ENCODE assay signal across 8 mouse cellular contexts in genomic region chr9:14614931-14615880, GRCm38 (mm10). TPM values are rescaled to one million over a fixed set of nuclear protein-coding genes. Genes with fewer than 3 reads are reported as not detected.
DNase-seq lines count a peak whose midpoint lies in the region; ATAC-seq and TF ChIP-seq lines count a peak whose summit lies in the region.

No protein-coding gene starts in this region.

- peak overlapping the region; percentile 80 for H3K4me2 ChIP-seq in forebrain, embryonic 11.5 days (ENCODE audit: low read depth, low read length, severe bottlenecking)
- peak overlapping the region; percentile 84 for H3K4me2 ChIP-seq in limb, embryonic 14.5 days (replicated peaks; ENCODE audit: low read depth, low read length, severe bottlenecking)
- H3K4me2 ChIP-seq in midbrain, embryonic 16.5 days (ENCODE audit: low read length), result peak overlapping the region; percentile 63

- H3K27ac ChIP-seq in forebrain, embryonic 11.5 days (ENCODE audit: low read depth, low read length), result peak overlapping the region; percentile 68
- peak overlapping the region; percentile 96 for H3K27ac ChIP-seq in limb, embryonic 14.5 days (replicated peaks; ENCODE audit: low read depth, low read length)
- H3K27ac ChIP-seq in midbrain, embryonic 16.5 days (ENCODE audit: low read length), result peak overlapping the region; percentile 71

- ATAC-seq in forebrain, embryonic 11.5 days (replicated peaks; ENCODE audit: low FRiP score), result peak; percentile 89
- peak; percentile 81 for ATAC-seq in limb, embryonic 14.5 days (ENCODE audit: low FRiP score, low read depth)
- ATAC-seq in midbrain, embryonic 16.5 days, result peak; percentile 75
- ATAC-seq in inflammation-experienced regulatory T-cells, adult 6 months, result no peak

- DNase-seq in cerebellum, postnatal 10 days, result peak; percentile 62 to 65
- DNase-seq in cerebellum, adult 11-12 months, result no peak
- DNase-seq in ZHBTc4 (ENCODE audit: low read depth, low spot score), result peak; percentile 70
- DNase-seq in forebrain, embryonic 11.5 days (ENCODE audit: low spot score), result no peak
- DNase-seq in heart, postnatal 4 days, result peak; percentile 77
- DNase-seq in limb, embryonic 14.5 days (ENCODE audit: low spot score), result peak; percentile 62

- H3K4me1 ChIP-seq in forebrain, embryonic 11.5 days (replicated peaks; ENCODE audit: control insufficient read depth, insufficient read depth, low read length), result peaks cover 21% of the 10 kb centered on the region
- H3K4me1 ChIP-seq in limb, embryonic 14.5 days (ENCODE audit: control insufficient read depth, insufficient read depth, low read length), result peaks cover 39% of the 10 kb centered on the region
- H3K4me1 ChIP-seq in midbrain, embryonic 16.5 days (ENCODE audit: control insufficient read depth, insufficient read depth, low read length), result peaks cover 22% of the 10 kb centered on the region

- 0 out of 2 replicates have a peak, but pooled peaks have one; percentile 15 for TF ChIP-seq POLR2A in limb, embryonic 14.5 days (IDR thresholded peaks at IDR 0.05; ENCODE audit: borderline replicate concordance, extremely low read depth, insufficient read depth, insufficient read length)

- H3K36me3 ChIP-seq in forebrain, embryonic 11.5 days (ENCODE audit: control insufficient read depth, insufficient read depth, low read length), result no peaks in the 10 kb centered on the region
- no peaks in the 10 kb centered on the region for H3K36me3 ChIP-seq in limb, embryonic 14.5 days (ENCODE audit: control insufficient read depth, insufficient read depth, low read length)
- no peaks in the 10 kb centered on the region for H3K36me3 ChIP-seq in midbrain, embryonic 16.5 days (ENCODE audit: control insufficient read depth, insufficient read depth, low read length)

- no peaks in the 10 kb centered on the region for H3K9me3 ChIP-seq in forebrain, embryonic 11.5 days (ENCODE audit: control insufficient read depth, low read length)
- H3K9me3 ChIP-seq in limb, embryonic 14.5 days (ENCODE audit: control insufficient read depth, low read length), result no peaks in the 10 kb centered on the region
- H3K9me3 ChIP-seq in midbrain, embryonic 16.5 days (replicated peaks; ENCODE audit: control insufficient read depth, low read length, poor library complexity, severe bottlenecking), result no peaks in the 10 kb centered on the region

- peak overlapping the region; percentile 98 for H3K9ac ChIP-seq in forebrain, embryonic 11.5 days (ENCODE audit: low read length)
- peak overlapping the region; percentile 99 for H3K9ac ChIP-seq in limb, embryonic 14.5 days (ENCODE audit: low read depth, low read length, severe bottlenecking)
- peak overlapping the region; percentile 79 for H3K9ac ChIP-seq in midbrain, embryonic 16.5 days (ENCODE audit: low read depth, low read length)

- no peaks in the 10 kb centered on the region for H3K27me3 ChIP-seq in forebrain, embryonic 11.5 days (ENCODE audit: control insufficient read depth, insufficient read depth, low read length)
- no peaks in the 10 kb centered on the region for H3K27me3 ChIP-seq in limb, embryonic 14.5 days (ENCODE audit: control insufficient read depth, insufficient read depth, low read length)
- H3K27me3 ChIP-seq in midbrain, embryonic 16.5 days (ENCODE audit: control insufficient read depth, insufficient read depth, low read depth, low read length), result no peaks in the 10 kb centered on the region

- 10% methylated on average over 28 of the region's 33 CpGs for WGBS in forebrain, embryonic 11.5 days
- 14% methylated on average over 25 of the region's 33 CpGs for WGBS in limb, embryonic 14.5 days
- 11% methylated on average over 30 of the region's 33 CpGs for WGBS in midbrain, embryonic 16.5 days

- peak overlapping the region; percentile 88 for H3K4me3 ChIP-seq in forebrain, embryonic 11.5 days (ENCODE audit: low read depth, low read length)
- H3K4me3 ChIP-seq in limb, embryonic 14.5 days (replicated peaks; ENCODE audit: low read length), result peak overlapping the region; percentile 94
- H3K4me3 ChIP-seq in midbrain, embryonic 16.5 days (ENCODE audit: low read depth, low read length), result peak overlapping the region; percentile 58

RNA-seq across cellular contexts. Expression of gene Amotl1, which starts 29.6 kb away (rescaled TPM):
- 19.1 and 19.4 TPM in 2 replicates for polyA plus RNA-seq in forebrain, embryonic 11.5 days (2014; fragmentation: Nextera tagmentation; extraction: Ambion mirVana)
- total RNA-seq in heart, postnatal 4 days (2021), result 10 to 100 TPM; 60.5 TPM
- polyA plus RNA-seq in limb, embryonic 14.5 days (2012; rRNA removed), result 53.9 and 56.2 TPM in 2 replicates
- 47.7 and 49.7 TPM in 2 replicates for polyA plus RNA-seq in limb, embryonic 14.5 days (2014; fragmentation: Nextera tagmentation; extraction: Ambion mirVana)
- 8.3 and 9.1 TPM in 2 replicates for polyA plus RNA-seq in midbrain, embryonic 16.5 days (2015; fragmentation: Nextera tagmentation; extraction: Ambion mirVana)
- under 1 TPM in 2 of 3 experiments, not detected in 1; 0.04 to 0.72 TPM for polyA plus RNA-seq in inflammation-experienced regulatory T-cells, adult 6 months (2017; shearing (Covaris generic))

Comparison
In these comparisons a context has a peak if more than half of its experiments do, and no peak if none do; other contexts are left out.
1. DNase-seq: peak in cerebellum, postnatal 10 days (2 of 2), ZHBTc4 (single experiment), heart, postnatal 4 days (single experiment) and limb, embryonic 14.5 days (single experiment); none in cerebellum, adult 11-12 months (single experiment) and forebrain, embryonic 11.5 days (single experiment).
2. Peak in every context shown above with its lines, with median percentiles within 50 percentile points of each other: H3K27ac ChIP-seq, H3K4me2 ChIP-seq, H3K4me3 ChIP-seq and H3K9ac ChIP-seq.